Mouse (Mus musculus): Measurements from ENCODE around the gene F5. TPM values are rescaled to one million over a fixed set of nuclear protein-coding genes. Genes with fewer than 3 reads are reported as not detected.

F5 gene
- polyA plus RNA-seq, 1 experiment from 2014 or later: 0.24 TPM

- H3K4me1 ChIP-seq: no peaks in the 10 kb centered on the region
- DNase-seq (ENCODE audit: low spot score): no peak
- 81% methylated on average over 4 of the region's 4 CpGs for WGBS
Observed at GRCm38 (mm10) chr1:164173145-164173544, 21.5 kb downstream of the F5 start.

GRCm38 (mm10) chr1:164176856-164177255 is 25.2 kb downstream of the F5 start:
- Histone ChIP-seq H3K27ac (no peak overlapping the region), H3K4me1 (no peaks in the 10 kb centered on the region), H3K27me3 (ENCODE audit: low read depth, poor library complexity, severe bottlenecking) (no peaks in the 10 kb centered on the region), H3K36me3 (no peaks in the 10 kb centered on the region), H3K4me3 (no peak overlapping the region), H3K9me3 (replicated peaks) (no peaks in the 10 kb centered on the region)
- no peak for DNase-seq (ENCODE audit: low spot score)

More at GRCm38 (mm10) chr1:164173145-164173544, 21.5 kb downstream of the F5 start:
- H3K4me3 ChIP-seq: no peak overlapping the region
- H3K9me3 ChIP-seq (replicated peaks): no peaks in the 10 kb centered on the region
- no peaks in the 10 kb centered on the region for H3K27me3 ChIP-seq (ENCODE audit: low read depth, poor library complexity, severe bottlenecking)
- no peaks in the 10 kb centered on the region for H3K36me3 ChIP-seq
- no peak overlapping the region for H3K27ac ChIP-seq

- 95% methylated on average over 6 of the region's 6 CpGs for WGBS
- Histone ChIP-seq H3K36me3 (no peaks in the 10 kb centered on the region), H3K4me1 (no peaks in the 10 kb centered on the region), H3K4me3 (no peak overlapping the region), H3K27me3 (ENCODE audit: low read depth, poor library complexity, severe bottlenecking) (no peaks in the 10 kb centered on the region), H3K9me3 (replicated peaks) (no peaks in the 10 kb centered on the region), H3K27ac (no peak overlapping the region)
- DNase-seq (ENCODE audit: low spot score): no peak
Observed at GRCm38 (mm10) chr1:164178429-164178828, 26.8 kb downstream of the F5 start.

- peak; percentile 59 for DNase-seq (ENCODE audit: low spot score)
- no peak overlapping the region for H3K27ac ChIP-seq
- no peaks in the 10 kb centered on the region for H3K9me3 ChIP-seq (replicated peaks)
- no peaks in the 10 kb centered on the region for H3K36me3 ChIP-seq
- no peaks in the 10 kb centered on the region for H3K4me1 ChIP-seq
- H3K27me3 ChIP-seq (ENCODE audit: low read depth, poor library complexity, severe bottlenecking): no peaks in the 10 kb centered on the region
- H3K4me3 ChIP-seq: no peak overlapping the region
- 54% methylated on average over 16 of the region's 16 CpGs for WGBS
Observed at GRCm38 (mm10) chr1:164184142-164184870, 32.7 kb downstream of the F5 start.

- Histone ChIP-seq H3K4me3 (no peak overlapping the region), H3K27ac (no peak overlapping the region), H3K36me3 (no peaks in the 10 kb centered on the region), H3K4me1 (no peaks in the 10 kb centered on the region), H3K27me3 (ENCODE audit: low read depth, poor library complexity, severe bottlenecking) (no peaks in the 10 kb centered on the region), H3K9me3 (replicated peaks) (no peaks in the 10 kb centered on the region)
- no peak for DNase-seq (ENCODE audit: low spot score)
- WGBS: 56% methylated on average over 8 of the region's 8 CpGs
Observed at GRCm38 (mm10) chr1:164184871-164185223, 33.2 kb downstream of the F5 start.

- DNase-seq (ENCODE audit: low spot score): no peak
- no peaks in the 10 kb centered on the region for H3K4me1 ChIP-seq
- no peak overlapping the region for H3K27ac ChIP-seq
- H3K27me3 ChIP-seq (ENCODE audit: low read depth, poor library complexity, severe bottlenecking): no peaks in the 10 kb centered on the region
- H3K4me3 ChIP-seq: no peak overlapping the region
- no peaks in the 10 kb centered on the region for H3K9me3 ChIP-seq (replicated peaks)
- no peaks in the 10 kb centered on the region for H3K36me3 ChIP-seq
- WGBS: 77% methylated on average over 4 of the region's 4 CpGs
Observed at GRCm38 (mm10) chr1:164185316-164185715, 33.7 kb downstream of the F5 start.

GRCm38 (mm10) chr1:164187002-164187560 is 35.4 kb downstream of the F5 start:
- Histone ChIP-seq H3K9me3 (replicated peaks) (no peaks in the 10 kb centered on the region), H3K36me3 (no peaks in the 10 kb centered on the region), H3K27me3 (ENCODE audit: low read depth, poor library complexity, severe bottlenecking) (no peaks in the 10 kb centered on the region), H3K4me1 (no peaks in the 10 kb centered on the region), H3K4me3 (no peak overlapping the region), H3K27ac (no peak overlapping the region)
- WGBS: 93% methylated on average over 1 of the region's 1 CpGs
- DNase-seq (ENCODE audit: low spot score): no peak

- 92% methylated on average over 4 of the region's 4 CpGs for WGBS
Observed at GRCm38 (mm10) chr1:164199551-164199950, 47.9 kb downstream of the F5 start.

GRCm38 (mm10) chr1:164208437-164208836 is 56.8 kb downstream of the F5 start:
- Histone ChIP-seq H3K9me3 (replicated peaks) (no peaks in the 10 kb centered on the region), H3K4me3 (no peak overlapping the region), H3K36me3 (no peaks in the 10 kb centered on the region), H3K27ac (no peak overlapping the region), H3K27me3 (ENCODE audit: low read depth, poor library complexity, severe bottlenecking) (no peaks in the 10 kb centered on the region), H3K4me1 (no peaks in the 10 kb centered on the region)
- WGBS: 91% methylated on average over 2 of the region's 2 CpGs
- no peak for DNase-seq (ENCODE audit: low spot score)

More at GRCm38 (mm10) chr1:164199551-164199950, 47.9 kb downstream of the F5 start:
- H3K4me1 ChIP-seq: no peaks in the 10 kb centered on the region
- H3K27me3 ChIP-seq (ENCODE audit: low read depth, poor library complexity, severe bottlenecking): no peaks in the 10 kb centered on the region
- H3K27ac ChIP-seq: no peak overlapping the region
- H3K9me3 ChIP-seq (replicated peaks): no peaks in the 10 kb centered on the region
- no peak for DNase-seq (ENCODE audit: low spot score)
- no peak overlapping the region for H3K4me3 ChIP-seq
- H3K36me3 ChIP-seq: no peaks in the 10 kb centered on the region

- Histone ChIP-seq H3K9me3 (replicated peaks) (no peaks in the 10 kb centered on the region), H3K27ac (no peak overlapping the region), H3K27me3 (ENCODE audit: low read depth, poor library complexity, severe bottlenecking) (no peaks in the 10 kb centered on the region), H3K4me1 (no peaks in the 10 kb centered on the region), H3K36me3 (no peaks in the 10 kb centered on the region), H3K4me3 (no peak overlapping the region)
- 85% methylated on average over 4 of the region's 4 CpGs for WGBS
- DNase-seq (ENCODE audit: low spot score): no peak
Observed at GRCm38 (mm10) chr1:164210899-164211298, 59.3 kb downstream of the F5 start.

GRCm38 (mm10) chr1:164212686-164213085 is 61.0 kb downstream of the F5 start:
- Histone ChIP-seq H3K4me3 (no peak overlapping the region), H3K27me3 (ENCODE audit: low read depth, poor library complexity, severe bottlenecking) (no peaks in the 10 kb centered on the region), H3K27ac (no peak overlapping the region), H3K9me3 (replicated peaks) (no peaks in the 10 kb centered on the region), H3K36me3 (no peaks in the 10 kb centered on the region), H3K4me1 (0 out of 2 replicates have a peak, but pooled peaks cover 1% of the 10 kb centered on the region)
- no peak for DNase-seq (ENCODE audit: low spot score)
- 83% methylated on average over 8 of the region's 8 CpGs for WGBS

GRCm38 (mm10) chr1:164214190-164214589 is 62.6 kb downstream of the F5 start:
- WGBS: 53% methylated on average over 8 of the region's 8 CpGs

GRCm38 (mm10) chr1:164215097-164215496 is 63.5 kb downstream of the F5 start:
- no peak for DNase-seq (ENCODE audit: low spot score)
- Histone ChIP-seq H3K36me3 (no peaks in the 10 kb centered on the region), H3K4me3 (no peak overlapping the region), H3K4me1 (0 out of 2 replicates have a peak, but pooled peaks cover 6% of the 10 kb centered on the region), H3K27me3 (ENCODE audit: low read depth, poor library complexity, severe bottlenecking) (no peaks in the 10 kb centered on the region; the same call in 1 of the 2 replicates), H3K9me3 (replicated peaks) (no peaks in the 10 kb centered on the region), H3K27ac (no peak overlapping the region)
- 72% methylated on average over 3 of the region's 3 CpGs for WGBS

More at GRCm38 (mm10) chr1:164214190-164214589, 62.6 kb downstream of the F5 start:
- no peaks in the 10 kb centered on the region for H3K9me3 ChIP-seq (replicated peaks)
- H3K27me3 ChIP-seq (ENCODE audit: low read depth, poor library complexity, severe bottlenecking): no peaks in the 10 kb centered on the region; the same call in 1 of the 2 replicates
- H3K27ac ChIP-seq: no peak overlapping the region
- H3K4me1 ChIP-seq: 0 out of 2 replicates have a peak, but pooled peaks cover 6% of the 10 kb centered on the region
- no peak for DNase-seq (ENCODE audit: low spot score)
- H3K36me3 ChIP-seq: no peaks in the 10 kb centered on the region
- no peak overlapping the region for H3K4me3 ChIP-seq
